9 mouse cellular contexts compared by ENCODE assay signal in genomic region chr2:33543429-33544202, GRCm38 (mm10).
A peak's percentile ranks its signal among the peaks of the same experiment; 100 is the strongest.
DNase-seq lines count a peak whose midpoint lies in the region; ATAC-seq and TF ChIP-seq lines count a peak whose summit lies in the region.
"Had no signal": no experiment of that assay in that cellular context is flagged by ENCODE, and none has a peak within 500 bp of the region (broad histone marks: within the 10 kb centered on the region; RNA-seq: fewer than 3 reads in every experiment).

No protein-coding gene starts in this region.

- peak; percentile 69 for DNase-seq in heart, embryonic 10.5 days (ENCODE audit: low spot score)
- DNase-seq in heart, adult 8-10 months (ENCODE audit: low spot score), result no peak
- DNase-seq in ZHBTc4 (ENCODE audit: low read depth, low spot score), result peak; percentile 61
- peak; percentile 68 for DNase-seq in forebrain, embryonic 11.5 days (ENCODE audit: low spot score)
- DNase-seq in limb, embryonic 14.5 days (ENCODE audit: low spot score), result peak; percentile 72
- peak; percentile 80 to 89 for DNase-seq in right cerebral cortex, adult 2 months (ENCODE audit: low spot score in 2 of 2)
- no peak for DNase-seq in ovary, postnatal 36 days (ENCODE audit: low spot score)

- H3K4me1 ChIP-seq in heart, embryonic 10.5 days, result peaks cover 23% of the 10 kb centered on the region
- peaks cover 18% of the 10 kb centered on the region; the same call in 1 of the 2 replicates for H3K4me1 ChIP-seq in forebrain, embryonic 11.5 days (replicated peaks; ENCODE audit: control insufficient read depth, insufficient read depth, low read length)
- H3K4me1 ChIP-seq in intestine, embryonic 16.5 days (ENCODE audit: control insufficient read depth, insufficient read depth, low read length), result peaks cover 10% of the 10 kb centered on the region
- H3K4me1 ChIP-seq in limb, embryonic 14.5 days (ENCODE audit: control insufficient read depth, insufficient read depth, low read length), result peaks cover 32% of the 10 kb centered on the region

- no peaks in the 10 kb centered on the region for H3K36me3 ChIP-seq in heart, embryonic 10.5 days
- no peaks in the 10 kb centered on the region for H3K36me3 ChIP-seq in forebrain, embryonic 11.5 days (ENCODE audit: control insufficient read depth, insufficient read depth, low read length)
- H3K36me3 ChIP-seq in intestine, embryonic 16.5 days (ENCODE audit: control insufficient read depth, insufficient read depth, low read length), result no peaks in the 10 kb centered on the region
- no peaks in the 10 kb centered on the region for H3K36me3 ChIP-seq in limb, embryonic 14.5 days (ENCODE audit: control insufficient read depth, insufficient read depth, low read length)

- peak overlapping the region; percentile 74 for H3K27ac ChIP-seq in heart, embryonic 10.5 days
- H3K27ac ChIP-seq in forebrain, embryonic 11.5 days (ENCODE audit: low read depth, low read length), result no peak overlapping the region; the same call in none of the 2 replicates
- H3K27ac ChIP-seq in intestine, embryonic 16.5 days (ENCODE audit: low read length), result no peak overlapping the region
- H3K27ac ChIP-seq in limb, embryonic 14.5 days (replicated peaks; ENCODE audit: low read depth, low read length), result peak overlapping the region; percentile 43; the same call in 1 of the 2 replicates
- H3K27ac ChIP-seq: macrophage had no signal

- H3K27me3 ChIP-seq in heart, embryonic 10.5 days (ENCODE audit: insufficient read depth, poor library complexity, severe bottlenecking), result peaks cover 89% of the 10 kb centered on the region
- H3K27me3 ChIP-seq in forebrain, embryonic 11.5 days (ENCODE audit: control insufficient read depth, insufficient read depth, low read length), result peaks cover 36% of the 10 kb centered on the region
- peaks cover 35% of the 10 kb centered on the region for H3K27me3 ChIP-seq in intestine, embryonic 16.5 days (replicated peaks; ENCODE audit: control insufficient read depth, insufficient read depth, low read length)
- peaks cover 35% of the 10 kb centered on the region for H3K27me3 ChIP-seq in limb, embryonic 14.5 days (ENCODE audit: control insufficient read depth, insufficient read depth, low read length)

- H3K4me2 ChIP-seq in forebrain, embryonic 11.5 days (ENCODE audit: low read depth, low read length, severe bottlenecking), result peak overlapping the region; percentile 83
- peak overlapping the region; percentile 94 for H3K4me2 ChIP-seq in intestine, embryonic 16.5 days (ENCODE audit: low read depth, low read length)
- H3K4me2 ChIP-seq in limb, embryonic 14.5 days (replicated peaks; ENCODE audit: low read depth, low read length, severe bottlenecking), result peak overlapping the region; percentile 85

- H3K4me3 ChIP-seq in heart, embryonic 10.5 days, result peak overlapping the region; percentile 67
- H3K4me3 ChIP-seq in forebrain, embryonic 11.5 days (ENCODE audit: low read depth, low read length), result peak overlapping the region; percentile 41
- H3K4me3 ChIP-seq in intestine, embryonic 16.5 days (ENCODE audit: low read length), result peak overlapping the region; percentile 53
- peak overlapping the region; percentile 45 for H3K4me3 ChIP-seq in limb, embryonic 14.5 days (replicated peaks; ENCODE audit: low read length)

- peak overlapping the region; percentile 56 for H3K9ac ChIP-seq in forebrain, embryonic 11.5 days (ENCODE audit: low read length)
- H3K9ac ChIP-seq in intestine, embryonic 16.5 days (ENCODE audit: low read depth, low read length), result peak overlapping the region; percentile 63
- peak overlapping the region; percentile 43 for H3K9ac ChIP-seq in limb, embryonic 14.5 days (ENCODE audit: low read depth, low read length, severe bottlenecking)

- H3K9me3 ChIP-seq in heart, embryonic 10.5 days, result 0 out of 2 replicates have a peak, but pooled peaks cover 3% of the 10 kb centered on the region
- H3K9me3 ChIP-seq in forebrain, embryonic 11.5 days (ENCODE audit: control insufficient read depth, low read length), result no peaks in the 10 kb centered on the region
- H3K9me3 ChIP-seq in intestine, embryonic 16.5 days (ENCODE audit: control insufficient read depth, low read length), result no peaks in the 10 kb centered on the region
- H3K9me3 ChIP-seq in limb, embryonic 14.5 days (ENCODE audit: control insufficient read depth, low read length), result no peaks in the 10 kb centered on the region

- WGBS in heart, embryonic 10.5 days, result 2% methylated on average over 29 of the region's 38 CpGs
- WGBS in forebrain, embryonic 11.5 days, result 2% methylated on average over 25 of the region's 38 CpGs
- under 1% methylated on average over 36 of the region's 38 CpGs for WGBS in intestine, embryonic 16.5 days
- 1% methylated on average over 25 of the region's 38 CpGs for WGBS in limb, embryonic 14.5 days

- TF ChIP-seq POLR2A in limb, embryonic 14.5 days (IDR thresholded peaks at IDR 0.05; ENCODE audit: borderline replicate concordance, extremely low read depth, insufficient read depth, insufficient read length), result no peak

- ATAC-seq in forebrain, embryonic 11.5 days (replicated peaks; ENCODE audit: low FRiP score), result peak; percentile 71
- ATAC-seq in intestine, embryonic 16.5 days, result peak; percentile 49; the same call in 1 of the 2 replicates
- peak; percentile 63 for ATAC-seq in limb, embryonic 14.5 days (ENCODE audit: low FRiP score, low read depth)

Comparison
In these comparisons a context has a peak if more than half of its experiments do, and no peak if none do; other contexts are left out.
1. DNase-seq: peak in heart, embryonic 10.5 days (single experiment), ZHBTc4 (single experiment), forebrain, embryonic 11.5 days (single experiment), limb, embryonic 14.5 days (single experiment) and right cerebral cortex, adult 2 months (2 of 2); none in heart, adult 8-10 months (single experiment) and ovary, postnatal 36 days (single experiment).
2. H3K27ac ChIP-seq: peak in heart, embryonic 10.5 days (single experiment) and limb, embryonic 14.5 days (single experiment); none in forebrain, embryonic 11.5 days (single experiment) and intestine, embryonic 16.5 days (single experiment).
3. Peak in every context shown above with its lines, with median percentiles within 50 percentile points of each other: H3K4me3 ChIP-seq, ATAC-seq, H3K4me2 ChIP-seq and H3K9ac ChIP-seq.